Mouse (Mus musculus) olfactory bulb, adult 2 months (tissue): ENCODE data around the gene Prkab2.

Source experiments
- CTCF ChIP-seq: fragments of 200-500 bp; IDR thresholded peaks from 2 replicates; pipeline ENCODE4 v1.5.1; 2012; ENCODE audit warnings: low read depth, mild to moderate bottlenecking, low read length, moderate library complexity; ENCODE audit not compliant: insufficient read depth
- POLR2A ChIP-seq: fragments of 200-500 bp; IDR thresholded peaks from 2 replicates; pipeline ENCODE4 v1.6.1; 2012; ENCODE audit warnings: mild to moderate bottlenecking, low read depth, low read length, moderate library complexity; ENCODE audit not compliant: insufficient read depth

DNA sequence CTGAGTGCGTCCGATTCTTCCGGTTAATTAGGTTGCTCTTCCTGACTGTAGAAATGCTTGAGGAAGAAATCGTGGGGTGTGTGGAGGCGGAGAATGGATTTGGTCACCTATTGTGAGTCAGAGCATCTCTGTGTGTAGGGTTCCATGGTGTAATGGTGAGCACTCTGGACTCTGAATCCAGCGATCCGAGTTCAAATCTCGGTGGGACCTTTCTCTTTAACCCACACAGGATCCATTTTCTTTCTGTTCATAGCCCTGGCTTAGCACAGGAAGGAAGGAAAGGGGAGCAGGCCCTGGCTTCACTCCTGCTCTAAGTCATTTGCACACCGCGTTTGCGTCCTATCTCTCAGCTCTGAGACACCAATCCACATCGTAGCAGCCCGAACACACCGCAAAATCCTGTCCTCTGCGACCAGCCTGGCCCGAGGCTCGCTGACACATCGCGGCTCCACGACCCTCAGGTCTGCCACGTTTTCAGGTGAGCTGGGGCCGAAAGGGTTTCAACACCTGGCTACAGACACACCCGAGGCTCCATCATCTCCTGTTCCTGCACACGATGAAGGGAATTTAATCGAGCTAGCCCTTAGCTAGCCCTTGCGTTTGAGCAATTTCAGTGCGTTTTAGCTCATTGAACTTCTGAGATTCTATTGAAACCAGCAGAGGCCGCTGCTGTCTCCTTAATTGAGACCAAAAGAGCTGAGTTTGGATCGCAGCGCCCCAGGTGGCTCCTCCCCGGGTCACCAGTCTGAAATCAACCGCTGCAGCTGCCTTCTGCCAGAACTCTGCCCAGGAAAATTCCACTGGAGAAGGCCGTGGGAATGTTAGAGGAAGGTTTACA is 23.5 kb downstream of the Prkab2 start:
- TF ChIP-seq CTCF (peak; percentile 55), POLR2A (no peak)
